Mouse (Mus musculus) ES-E14 (cell line): ENCODE measurements around the gene Kdm8.

Experiments used
- CHD2 ChIP-seq: IDR thresholded peaks from 2 replicates; pipeline ENCODE4 v1.6.1; 2014; ENCODE audit warnings: mild to moderate bottlenecking, low read depth, low read length, inconsistent platforms
- ZC3H11A ChIP-seq: IDR thresholded peaks from 2 replicates; pipeline ENCODE4 v1.6.1; 2012; ENCODE audit warnings: low read depth, mild to moderate bottlenecking, inconsistent platforms, low read length, borderline replicate concordance

DNA sequence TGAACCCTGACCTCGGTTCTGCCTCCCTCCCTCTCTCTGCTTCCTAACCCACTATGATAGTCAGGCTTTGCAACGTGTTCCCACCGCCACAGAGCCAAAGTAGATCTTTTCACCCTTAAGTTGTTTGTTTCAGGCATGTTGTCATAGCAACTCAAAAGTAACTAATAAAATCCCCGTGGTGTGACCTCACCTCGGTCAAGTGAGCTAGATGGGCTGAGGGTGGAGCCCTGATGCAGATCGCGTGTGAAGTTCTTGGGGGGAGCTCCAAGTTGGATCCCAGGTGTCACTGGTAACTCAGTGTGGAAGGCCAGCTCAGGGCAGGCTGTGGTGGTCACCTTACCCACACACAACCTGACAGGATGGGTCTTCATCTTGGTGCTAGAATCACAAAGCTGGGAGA lies 16.1 kb upstream of the Kdm8 start:
- TF ChIP-seq ZC3H11A, result no peak
- no peak for TF ChIP-seq CHD2
